Mouse (Mus musculus): ENCODE results near the gene Smyd3. TPM values are rescaled to one million over a fixed set of nuclear protein-coding genes. Genes with fewer than 3 reads are reported as not detected.

Gene Smyd3
- 5.8 and 6.5 TPM in 2 replicates for polyA plus RNA-seq (2015; fragmentation: Nextera tagmentation; extraction: Ambion mirVana)

GRCm38 (mm10) chr1:179517713-179518465 is at the start of gene Smyd3:
TSS of gene Smyd3 (minus strand) at chr1:179518041.
- H3K27me3 ChIP-seq (replicated peaks; ENCODE audit: insufficient read depth, low read length), result no peaks in the 10 kb centered on the region
- H3K4me1 ChIP-seq (ENCODE audit: insufficient read depth, low read depth, low read length), result no peaks in the 10 kb centered on the region
- peak within 1 kb of the TSS; percentile 100 for H3K4me2 ChIP-seq (replicated peaks; ENCODE audit: low read depth, low read length)
- 7% methylated on average over 39 of the region's 39 CpGs for WGBS
- no peaks in the 10 kb centered on the region for H3K9me3 ChIP-seq (ENCODE audit: low read length)
- TF ChIP-seq EP300 (IDR thresholded peaks at IDR 0.05) (no peak), CTCF (IDR thresholded peaks at IDR 0.05) (peak; percentile 84)
- ATAC-seq (peak; percentile 92), DNase-seq (ENCODE audit: low spot score) (peak; percentile 91)
- H3K9ac ChIP-seq (replicated peaks; ENCODE audit: low read depth), result peak within 1 kb of the TSS; percentile 50
- H3K27ac ChIP-seq (ENCODE audit: low read length), result 0 out of 2 replicates have a peak within 1 kb of the TSS, but pooled peaks have one; percentile 7
- no peaks in the 10 kb centered on the region for H3K36me3 ChIP-seq (ENCODE audit: insufficient read depth, low read length)
- peak within 1 kb of the TSS; percentile 68 for H3K4me3 ChIP-seq (ENCODE audit: low read depth, low read length)

GRCm38 (mm10) chr1:179567558-179567957 is 49.7 kb upstream of the Smyd3 start:
- ATAC-seq (no peak), DNase-seq (ENCODE audit: low spot score) (no peak)
- Histone ChIP-seq H3K4me1 (ENCODE audit: insufficient read depth, low read depth, low read length) (peaks cover 11% of the 10 kb centered on the region; the same call in 1 of the 2 replicates), H3K9me3 (ENCODE audit: low read length) (no peaks in the 10 kb centered on the region), H3K27me3 (replicated peaks; ENCODE audit: insufficient read depth, low read length) (no peaks in the 10 kb centered on the region), H3K36me3 (ENCODE audit: insufficient read depth, low read length) (no peaks in the 10 kb centered on the region), H3K27ac (ENCODE audit: low read length) (no peak overlapping the region), H3K4me3 (ENCODE audit: low read depth, low read length) (no peak overlapping the region), H3K9ac (replicated peaks; ENCODE audit: low read depth) (no peak overlapping the region), H3K4me2 (replicated peaks; ENCODE audit: low read depth, low read length) (no peak overlapping the region)
- 64% methylated on average over 7 of the region's 7 CpGs for WGBS
- no peak for TF ChIP-seq CTCF (IDR thresholded peaks at IDR 0.05)
- no peak for TF ChIP-seq EP300 (IDR thresholded peaks at IDR 0.05)

GRCm38 (mm10) chr1:179563926-179564325 is 46.1 kb upstream of the Smyd3 start:
- Histone ChIP-seq H3K4me1 (ENCODE audit: insufficient read depth, low read depth, low read length) (peaks cover 23% of the 10 kb centered on the region), H3K9me3 (ENCODE audit: low read length) (no peaks in the 10 kb centered on the region), H3K9ac (replicated peaks; ENCODE audit: low read depth) (no peak overlapping the region), H3K27me3 (replicated peaks; ENCODE audit: insufficient read depth, low read length) (no peaks in the 10 kb centered on the region), H3K4me2 (replicated peaks; ENCODE audit: low read depth, low read length) (no peak overlapping the region), H3K4me3 (ENCODE audit: low read depth, low read length) (no peak overlapping the region), H3K27ac (ENCODE audit: low read length) (peak overlapping the region; percentile 54), H3K36me3 (ENCODE audit: insufficient read depth, low read length) (no peaks in the 10 kb centered on the region)
- TF ChIP-seq EP300 (IDR thresholded peaks at IDR 0.05) (no peak), CTCF (IDR thresholded peaks at IDR 0.05) (no peak)
- ATAC-seq (peak; percentile 28; the same call in 1 of the 2 replicates), DNase-seq (ENCODE audit: low spot score) (peak; percentile 74)
- WGBS, result 58% methylated on average over 5 of the region's 5 CpGs

DNA sequence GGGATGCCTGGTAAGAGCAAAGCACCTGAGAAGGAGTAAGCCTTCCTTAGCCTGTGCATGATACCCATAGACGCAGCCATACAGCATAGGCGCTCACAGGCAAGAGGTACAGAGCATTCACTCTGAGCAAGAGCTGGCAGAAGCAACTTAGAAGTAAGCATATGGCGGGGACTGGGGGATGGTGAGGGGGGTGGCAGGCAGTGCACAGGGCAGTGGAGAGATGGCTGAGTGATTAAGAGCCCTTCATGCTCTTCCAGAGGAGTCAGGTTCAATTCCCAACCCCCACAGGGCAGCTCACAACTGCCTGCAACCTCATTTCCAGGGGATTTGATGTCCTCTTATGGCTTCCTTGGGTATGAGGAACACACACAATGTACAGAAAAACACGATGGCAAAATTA is 45.4 kb upstream of the Smyd3 start:
- Histone ChIP-seq H3K9ac (replicated peaks; ENCODE audit: low read depth) (no peak overlapping the region), H3K36me3 (ENCODE audit: insufficient read depth, low read length) (no peaks in the 10 kb centered on the region), H3K9me3 (ENCODE audit: low read length) (no peaks in the 10 kb centered on the region), H3K4me3 (ENCODE audit: low read depth, low read length) (no peak overlapping the region), H3K27me3 (replicated peaks; ENCODE audit: insufficient read depth, low read length) (no peaks in the 10 kb centered on the region), H3K4me1 (ENCODE audit: insufficient read depth, low read depth, low read length) (peaks cover 23% of the 10 kb centered on the region), H3K27ac (ENCODE audit: low read length) (peak overlapping the region; percentile 54; the same call in 1 of the 2 replicates), H3K4me2 (replicated peaks; ENCODE audit: low read depth, low read length) (no peak overlapping the region)
- 78% methylated on average over 4 of the region's 4 CpGs for WGBS
- no peak for ATAC-seq
- DNase-seq (ENCODE audit: low spot score), result no peak
- TF ChIP-seq EP300 (IDR thresholded peaks at IDR 0.05) (no peak), CTCF (IDR thresholded peaks at IDR 0.05) (no peak)

- Histone ChIP-seq H3K4me1 (ENCODE audit: insufficient read depth, low read depth, low read length) (peaks cover 16% of the 10 kb centered on the region), H3K27me3 (replicated peaks; ENCODE audit: insufficient read depth, low read length) (no peaks in the 10 kb centered on the region), H3K4me2 (replicated peaks; ENCODE audit: low read depth, low read length) (no peak overlapping the region), H3K36me3 (ENCODE audit: insufficient read depth, low read length) (no peaks in the 10 kb centered on the region), H3K4me3 (ENCODE audit: low read depth, low read length) (no peak overlapping the region), H3K27ac (ENCODE audit: low read length) (peak overlapping the region; percentile 60), H3K9me3 (ENCODE audit: low read length) (no peaks in the 10 kb centered on the region), H3K9ac (replicated peaks; ENCODE audit: low read depth) (no peak overlapping the region)
- peak; percentile 34 for ATAC-seq
- DNase-seq (ENCODE audit: low spot score), result peak; percentile 83
- 75% methylated on average over 6 of the region's 6 CpGs for WGBS
- TF ChIP-seq CTCF (IDR thresholded peaks at IDR 0.05), result no peak
- peak; percentile 69 for TF ChIP-seq EP300 (IDR thresholded peaks at IDR 0.05)
Observed at GRCm38 (mm10) chr1:179560845-179561430, 43.1 kb upstream of the Smyd3 start.

GRCm38 (mm10) chr1:179559446-179560194 is 41.8 kb upstream of the Smyd3 start:
- H3K27ac ChIP-seq (ENCODE audit: low read length), result peak overlapping the region; percentile 60; the same call in 1 of the 2 replicates
- WGBS, result 49% methylated on average over 11 of the region's 11 CpGs
- no peaks in the 10 kb centered on the region for H3K36me3 ChIP-seq (ENCODE audit: insufficient read depth, low read length)
- H3K9ac ChIP-seq (replicated peaks; ENCODE audit: low read depth), result no peak overlapping the region
- ATAC-seq (no peak), DNase-seq (ENCODE audit: low spot score) (no peak)
- H3K4me3 ChIP-seq (ENCODE audit: low read depth, low read length), result no peak overlapping the region
- no peaks in the 10 kb centered on the region for H3K9me3 ChIP-seq (ENCODE audit: low read length)
- 0 out of 2 replicates have a peak, but pooled peaks have one; percentile 6 for TF ChIP-seq EP300 (IDR thresholded peaks at IDR 0.05)
- no peak for TF ChIP-seq CTCF (IDR thresholded peaks at IDR 0.05)
- H3K4me1 ChIP-seq (ENCODE audit: insufficient read depth, low read depth, low read length), result peaks cover 16% of the 10 kb centered on the region
- no peak overlapping the region for H3K4me2 ChIP-seq (replicated peaks; ENCODE audit: low read depth, low read length)
- H3K27me3 ChIP-seq (replicated peaks; ENCODE audit: insufficient read depth, low read length), result no peaks in the 10 kb centered on the region
